Mouse (Mus musculus) stomach, postnatal 0 days (tissue): ENCODE measurements around the gene Dmbx1.

Experiments used
- CTCF ChIP-seq: IDR thresholded peaks from 2 replicates; pipeline ENCODE4 v1.5.1; 2016; ENCODE audit warnings: antibody characterized with exemption, low read depth, mild to moderate bottlenecking, moderate library complexity
- EP300 ChIP-seq: optimal IDR thresholded peaks from 2 replicates; pipeline ENCODE3; 2016; ENCODE audit warnings: antibody characterized with exemption

DNA sequence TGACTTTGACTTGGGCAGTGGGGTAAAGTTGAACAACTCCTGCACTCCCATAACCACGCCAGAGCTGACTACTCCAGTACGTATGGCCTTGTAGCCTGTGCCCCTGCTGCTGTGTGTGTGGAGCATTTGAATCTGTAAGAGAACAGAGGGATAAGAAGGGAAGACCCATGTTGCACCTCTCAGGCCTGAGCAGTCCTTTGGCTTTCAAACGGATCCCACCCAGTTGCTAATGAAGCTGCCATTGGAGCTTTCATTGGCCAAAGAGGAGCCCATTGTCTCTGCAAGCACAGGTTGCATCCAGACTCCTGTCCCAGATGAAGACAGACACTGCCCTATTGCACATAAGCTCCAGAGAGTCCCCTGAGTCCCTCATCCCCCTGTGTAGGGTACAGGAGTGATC lies 66.5 kb downstream of the Dmbx1 start:
- TF ChIP-seq CTCF (no peak), EP300 (no peak)
